Mouse (Mus musculus) heart, postnatal 14 days (tissue): Measurements from ENCODE around the gene Stac3. TPM values are rescaled to one million over a fixed set of nuclear protein-coding genes. Genes with fewer than 3 reads are reported as not detected.
A peak's percentile ranks its signal among the peaks of the same experiment; 100 is the strongest.

Experiments used
- DNase-seq, 2 experiments: peaks; one replicate each; pipeline ENCODE4 v3.0.0; 2021 to 2022
- intact Hi-C: fragments of 180-260 bp; cut with DNase I; formaldehyde crosslinking; loops from one replicate; pipeline ENCODE4 v1.15.1; 2025
- total RNA-seq, 2 experiments: library from RNA; stranded (reverse); gene quantifications; 2 replicates each; pipeline ENCODE4 v1.2.3; 2021

Stac3 gene
- total RNA-seq, 2 experiments from 2014 or later = 0.88 to 2.1 TPM

- DNase-seq = no peak
- intact Hi-C loops = no loop called here
These were observed 19.4 kb downstream of the Stac3 start for GRCm38 (mm10) chr10:127520714-127521357.

GRCm38 (mm10) chr10:127521611-127522080, 20.2 kb downstream of the Stac3 start:
- intact Hi-C loops = no loop called here
- no peak for DNase-seq

GRCm38 (mm10) chr10:127522088-127522581, 20.6 kb downstream of the Stac3 start, which contains the start of gene Shmt2:
Gene Shmt2, minus strand, starts transcription at chr10:127522444.
- intact Hi-C loops = no loop called here
- peak; percentile 81 to 83 for DNase-seq

GRCm38 (mm10) chr10:127524646-127525255, 23.3 kb downstream of the Stac3 start:
- intact Hi-C loops = no loop called here
- no peak for DNase-seq

GRCm38 (mm10) chr10:127526048-127526447, 24.6 kb downstream of the Stac3 start:
- DNase-seq = no peak
- intact Hi-C loops = no loop called here

- DNase-seq = peak; percentile 73 to 79
- intact Hi-C loops = no loop called here
These were observed 25.2 kb downstream of the Stac3 start for GRCm38 (mm10) chr10:127526681-127527080.

GRCm38 (mm10) chr10:127527481-127527880, 26.0 kb downstream of the Stac3 start:
- no peak for DNase-seq
- intact Hi-C loops = no loop called here

GRCm38 (mm10) chr10:127530945-127531344, 29.5 kb downstream of the Stac3 start:
- intact Hi-C loops = no loop called here
- DNase-seq = no peak

- intact Hi-C loops = no loop called here
- no peak for DNase-seq
These were observed 30.1 kb downstream of the Stac3 start for GRCm38 (mm10) chr10:127531548-127531947.

- intact Hi-C loops = no loop called here
- peak; percentile 39 to 47 for DNase-seq
These were observed 32.8 kb downstream of the Stac3 start, which contains the start of gene Nxph4 for GRCm38 (mm10) chr10:127534036-127534928. Gene Nxph4, minus strand, starts transcription at chr10:127534559.

- intact Hi-C loops = no loop called here
- no peak for DNase-seq
These were observed 33.5 kb downstream of the Stac3 start for GRCm38 (mm10) chr10:127534929-127535384.

- intact Hi-C loops = loop anchor here (1.0 kb wide), 1 partner anchor 27 kb away; no protein-coding TSS in a partner anchor
These were observed 35.3 kb downstream of the Stac3 start for GRCm38 (mm10) chr10:127536586-127537314.

GRCm38 (mm10) chr10:127537854-127538583, 36.5 kb downstream of the Stac3 start:
- DNase-seq = peak; percentile 78 to 88
- intact Hi-C loops = loop anchor here (1.0 kb wide), 2 partner anchors 25 to 29 kb away; no protein-coding TSS in a partner anchor

More at GRCm38 (mm10) chr10:127536586-127537314, 35.3 kb downstream of the Stac3 start:
- peak; percentile 54 to 56 for DNase-seq

GRCm38 (mm10) chr10:127541510-127541909, 40.0 kb downstream of the Stac3 start:
- intact Hi-C loops = no loop called here
- DNase-seq = no peak

GRCm38 (mm10) chr10:127542084-127542483, 40.6 kb downstream of the Stac3 start:
- peak in 1 of 2 experiments; percentile 50 for DNase-seq
- intact Hi-C loops = no loop called here

GRCm38 (mm10) chr10:127542720-127543119, 41.2 kb downstream of the Stac3 start:
- intact Hi-C loops = no loop called here
- DNase-seq = no peak

GRCm38 (mm10) chr10:127543916-127544315, 42.4 kb downstream of the Stac3 start:
- no peak for DNase-seq
- intact Hi-C loops = no loop called here

- intact Hi-C loops = no loop called here
- DNase-seq = no peak
These were observed 42.9 kb downstream of the Stac3 start for GRCm38 (mm10) chr10:127544375-127544774.

- intact Hi-C loops = no loop called here
These were observed 45.0 kb downstream of the Stac3 start for GRCm38 (mm10) chr10:127546505-127546904.

More at GRCm38 (mm10) chr10:127546505-127546904, 45.0 kb downstream of the Stac3 start:
- DNase-seq = no peak
